Mouse (Mus musculus) forebrain, embryonic 13.5 days (tissue): ENCODE measurements around the gene Elf2. TPM values are rescaled to one million over a fixed set of nuclear protein-coding genes. Genes with fewer than 3 reads are reported as not detected.

Experiments used
- microRNA-seq: library from miRNA; unstranded; fragments of <30 nt; microRNA quantifications from one replicate; pipeline ENCODE4, GENCODE M21; 2016
- polyA plus RNA-seq: library from polyadenylated mRNA; unstranded; fragments of >200 nt; fragmentation: Nextera tagmentation; extraction: Ambion mirVana; gene quantifications from 2 replicates; pipeline ENCODE4 v1.2.1, GENCODE M21; 2015

Gene Elf2
- polyA plus RNA-seq, 1 experiment from 2014 or later = 60.1 TPM

Small RNA genes lying within 50 kb of the gene (microRNA-seq; reads per million reads assigned to microRNA genes)
- gene Gm24282 = not detected

Other genes starting within 250 kb of the Elf2 start
- 13.4 and 13.9 TPM in 2 replicates for gene Noct, start 116.2 kb downstream of the Elf2 start, polyA plus RNA-seq
- 1.5 and 2.2 TPM in 2 replicates for gene Mgarp, start 56.1 kb upstream of the Elf2 start, polyA plus RNA-seq
- 798 and 924 TPM in 2 replicates for gene Ndufc1, start 68.3 kb upstream of the Elf2 start, polyA plus RNA-seq
- 59.8 and 60.5 TPM in 2 replicates for gene Naa15, start 74.5 kb upstream of the Elf2 start, polyA plus RNA-seq
- gene Rab33b, start 143.3 kb upstream of the Elf2 start, polyA plus RNA-seq = 19.5 and 20.3 TPM in 2 replicates
- gene Setd7, start 220.2 kb upstream of the Elf2 start, polyA plus RNA-seq = 5.1 TPM in 2 replicates